Mouse (Mus musculus): Measurements from ENCODE around the gene Aqp1.

DNA sequence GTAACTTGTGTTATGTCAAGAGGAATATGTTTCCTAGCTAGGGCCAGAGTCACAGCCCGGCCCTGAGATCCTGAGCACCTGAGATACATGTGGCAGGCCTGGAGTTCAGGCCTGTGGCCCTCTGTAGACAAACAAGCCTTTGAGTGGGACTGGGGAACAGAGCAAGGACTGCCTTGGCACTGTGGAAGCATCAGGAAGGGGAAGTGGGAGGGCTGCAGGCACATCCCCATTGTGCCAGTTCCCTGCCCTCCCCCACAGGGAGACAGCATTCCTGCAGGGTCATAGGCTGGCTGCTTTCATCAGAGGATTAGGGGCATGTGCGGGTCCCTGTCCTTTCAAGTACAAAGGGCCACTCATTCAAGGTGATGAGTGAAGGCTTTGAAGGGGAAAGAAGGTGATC, 26.1 kb upstream of the Aqp1 start:
- TF ChIP-seq CTCF (IDR thresholded peaks at IDR 0.05): no peak
- TF ChIP-seq EP300 (IDR thresholded peaks at IDR 0.05): no peak; the same call in 1 of the 2 replicates

Data from lung, postnatal 0 days (tissue).